Mouse (Mus musculus): ENCODE results near the gene Psen1.
A peak's percentile ranks its signal among the peaks of the same experiment; 100 is the strongest.

Gene Psen1

GRCm38 (mm10) chr12:83726510-83727308 is 38.8 kb downstream of the Psen1 start:
- DNase-seq (ENCODE audit: low spot score): no peak

DNA sequence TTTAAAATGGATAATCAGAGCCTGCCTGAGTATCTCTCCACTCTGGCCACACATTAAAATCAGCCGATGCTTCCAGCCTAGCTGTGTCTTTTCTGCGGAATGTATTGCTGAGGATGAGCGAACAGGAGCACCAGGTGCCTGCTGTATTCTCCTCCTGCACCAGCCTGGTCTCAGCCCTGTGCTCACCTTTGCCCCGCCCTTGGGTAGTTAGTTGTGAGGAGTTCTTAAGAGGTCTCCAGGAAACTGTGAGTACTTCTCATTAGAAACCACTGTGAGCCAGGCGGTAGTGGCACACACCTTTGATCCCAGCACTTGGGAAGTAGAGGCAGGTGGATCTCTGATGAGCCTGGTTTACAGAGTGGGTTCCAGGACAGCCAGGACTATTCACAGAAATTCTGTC is 44.3 kb downstream of the Psen1 start:
- no peak for DNase-seq (ENCODE audit: low spot score)

- no peak for DNase-seq (ENCODE audit: low spot score)
Observed at GRCm38 (mm10) chr12:83734047-83734446, 46.1 kb downstream of the Psen1 start.

DNA sequence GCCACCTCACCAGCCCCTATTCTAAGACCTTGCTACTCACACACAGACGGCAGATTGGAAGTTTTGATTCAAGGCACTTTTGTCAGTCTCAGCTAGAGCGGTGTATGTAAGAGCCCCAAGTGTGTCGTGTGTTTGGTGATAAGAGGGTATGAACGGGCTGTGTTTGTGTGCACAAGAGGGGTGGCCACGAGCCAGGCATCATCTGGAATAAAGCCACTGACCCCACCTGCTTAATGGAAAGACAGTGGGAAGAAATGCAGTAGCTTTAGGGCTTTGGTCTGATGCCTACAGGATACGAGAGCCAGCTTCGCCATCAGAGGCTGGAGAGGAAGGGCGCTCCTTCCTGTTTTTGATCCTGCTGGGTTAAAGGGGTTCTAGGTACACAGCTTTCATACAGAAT is 48.3 kb downstream of the Psen1 start:
- no peak for DNase-seq (ENCODE audit: low spot score)

DNA sequence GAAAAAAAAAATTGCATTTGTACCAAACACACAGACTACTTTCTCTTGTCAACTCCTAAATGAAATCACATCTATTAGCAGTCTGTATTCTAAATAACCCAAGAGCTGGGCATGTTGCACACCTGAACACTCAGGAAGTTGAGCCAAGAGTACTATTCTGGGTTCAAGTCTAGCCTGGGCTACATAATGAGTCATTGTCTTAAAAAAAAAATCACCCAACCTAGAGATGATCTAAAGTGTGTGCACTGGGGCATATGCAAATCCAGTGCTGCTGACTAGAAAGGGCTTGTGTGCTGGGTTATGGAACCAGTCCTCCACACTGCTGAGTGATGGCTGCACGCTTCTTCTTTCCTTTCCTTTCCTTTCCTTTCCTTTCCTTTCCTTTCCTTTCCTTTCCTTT is 50.7 kb downstream of the Psen1 start:
- DNase-seq (ENCODE audit: low spot score): no peak

GRCm38 (mm10) chr12:83741722-83742121 is 53.8 kb downstream of the Psen1 start:
- no peak for DNase-seq (ENCODE audit: low spot score)

DNA sequence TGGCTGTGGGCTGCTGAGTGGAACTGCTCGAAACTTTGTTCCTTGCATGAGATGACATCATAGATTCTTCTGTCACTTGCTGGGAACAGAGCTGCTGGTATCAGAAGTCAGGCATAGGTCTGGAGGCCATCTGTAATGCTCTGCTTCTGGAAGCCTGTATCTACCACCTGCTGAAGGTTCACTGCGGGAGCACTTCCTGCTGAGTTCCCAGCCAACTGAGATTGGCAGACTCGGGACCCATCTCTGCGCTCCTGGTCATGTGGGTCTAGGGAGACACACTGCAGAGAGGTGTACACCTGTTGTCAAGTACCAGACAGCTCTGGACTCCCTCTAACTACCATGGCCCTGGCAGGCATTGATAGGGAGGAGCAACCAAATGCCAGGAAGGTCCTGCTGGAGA is 54.9 kb downstream of the Psen1 start:
- DNase-seq (ENCODE audit: low spot score): no peak

DNA sequence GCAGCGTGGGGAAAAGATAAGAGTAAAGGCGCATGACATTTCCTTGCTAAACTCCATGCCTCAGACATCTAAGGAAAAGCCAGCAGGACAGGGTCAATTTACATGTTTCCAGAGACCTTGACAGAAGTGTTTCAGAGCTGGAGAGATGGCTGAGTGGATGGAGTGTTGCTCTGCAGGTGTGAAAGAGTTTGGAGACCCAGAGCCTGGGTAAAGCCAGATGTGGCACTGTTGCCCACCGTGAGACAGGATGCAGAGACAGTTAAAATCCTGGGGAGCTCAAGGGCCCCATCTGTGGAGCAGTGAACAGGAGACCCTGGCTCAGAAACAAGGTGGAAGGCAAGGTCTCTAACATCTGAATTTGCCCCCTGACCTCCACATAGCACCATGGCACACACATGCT is 55.8 kb downstream of the Psen1 start:
- DNase-seq (ENCODE audit: low spot score): no peak

DNA sequence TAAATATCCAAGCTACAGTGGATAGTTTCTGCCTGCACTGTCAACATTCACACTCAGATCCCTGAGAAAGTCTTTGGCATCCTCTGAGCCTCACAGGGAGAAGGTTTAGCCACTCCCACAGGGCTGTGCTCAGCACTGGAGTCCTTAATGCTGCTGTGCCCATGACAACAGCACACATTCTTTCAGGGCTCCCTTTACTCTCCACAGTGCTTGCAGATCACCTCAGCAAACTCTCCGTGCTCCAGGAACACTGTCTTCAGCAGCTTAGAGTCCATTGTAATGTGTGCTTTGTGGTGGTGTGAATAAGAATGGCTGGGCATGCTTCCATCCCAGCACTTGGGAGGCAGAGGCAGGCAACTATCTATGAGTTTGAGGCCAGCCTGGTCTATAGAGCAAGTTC is 61.2 kb downstream of the Psen1 start:
- DNase-seq (ENCODE audit: low spot score): no peak

DNA sequence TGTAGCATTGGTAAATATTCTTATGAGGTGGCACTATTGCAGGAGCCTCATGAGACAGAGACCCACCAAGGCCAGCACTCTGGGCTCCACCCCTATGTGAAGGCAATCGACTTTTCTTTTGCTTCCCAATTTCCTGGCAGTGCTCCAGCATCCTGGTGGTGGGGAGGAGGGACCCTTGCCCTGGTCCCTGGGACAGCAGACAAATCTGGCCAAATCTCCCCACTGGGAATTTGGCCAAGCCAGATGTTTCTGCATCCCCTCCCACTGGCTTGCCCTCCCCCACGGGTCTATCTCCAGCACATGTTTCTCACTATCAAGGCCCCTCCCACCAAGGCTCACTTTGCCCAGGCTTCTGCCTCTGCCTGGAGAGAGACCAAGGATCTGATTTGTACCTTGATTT is 64.5 kb downstream of the Psen1 start:
- no peak for DNase-seq (ENCODE audit: low spot score)

DNA sequence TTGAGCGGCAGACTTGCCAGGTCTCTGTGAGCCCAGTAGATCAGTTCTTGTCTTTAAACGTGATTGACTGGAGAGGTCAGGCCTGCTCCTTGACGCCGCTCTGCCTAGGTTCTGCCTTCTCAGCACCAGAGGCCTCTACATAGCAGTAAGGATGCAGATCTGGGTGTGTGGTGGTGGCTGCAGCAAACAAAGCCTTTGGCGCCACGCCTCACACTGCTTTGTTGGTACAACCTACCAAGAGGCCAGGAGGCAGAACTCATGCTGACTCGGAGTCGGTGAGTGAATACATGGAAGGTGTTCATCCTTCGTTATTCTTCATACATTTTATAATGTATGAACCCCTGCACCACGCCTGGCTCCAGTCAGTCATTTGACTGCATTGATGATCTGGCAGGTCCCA is 70.8 kb downstream of the Psen1 start:
- no peak for DNase-seq (ENCODE audit: low spot score)

- no peak for DNase-seq (ENCODE audit: low spot score)
Observed at GRCm38 (mm10) chr12:83760201-83760600, 72.2 kb downstream of the Psen1 start.

GRCm38 (mm10) chr12:83762706-83763105 is 74.8 kb downstream of the Psen1 start:
- no peak for DNase-seq (ENCODE audit: low spot score)

DNA sequence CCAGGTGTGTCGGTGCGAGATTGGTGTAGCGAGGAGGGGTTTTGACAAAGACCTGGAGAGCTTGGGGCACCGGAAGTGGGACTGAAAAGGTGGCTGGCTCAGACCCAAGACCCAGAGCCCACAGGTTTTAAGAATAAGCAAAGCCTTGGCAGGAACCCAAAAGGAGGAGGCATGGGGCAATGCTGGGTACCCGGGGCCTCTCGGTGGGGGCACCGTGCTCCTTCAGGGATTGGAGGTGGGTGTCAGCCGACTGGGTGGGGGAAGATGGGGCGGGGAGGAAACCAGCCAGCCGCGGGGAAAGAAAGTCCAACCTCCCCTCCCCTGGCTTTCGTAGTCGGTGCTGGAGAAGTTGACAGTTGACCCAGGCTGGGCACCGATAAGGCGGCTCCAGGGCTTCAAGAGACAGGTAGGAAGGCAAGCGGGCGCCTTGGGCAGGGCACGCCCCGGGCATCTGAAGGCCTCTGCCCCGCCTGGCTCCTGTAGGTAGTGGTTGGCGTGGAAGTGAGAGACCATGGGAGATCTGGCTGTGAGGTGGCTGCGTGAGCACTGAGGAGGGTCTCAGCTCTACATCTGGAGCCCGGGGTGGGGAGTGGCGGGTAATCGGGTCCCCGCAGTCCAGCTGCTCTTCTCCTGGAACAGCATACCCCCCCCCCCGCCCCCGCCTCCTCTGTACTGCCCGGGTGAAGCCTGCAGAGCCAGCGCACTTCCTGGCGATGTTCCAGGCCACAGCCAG is 75.5 kb downstream of the Psen1 start, which contains the start of gene Papln:
Gene Papln (plus strand): TSS at position 324 of the 733 bp plus-strand sequence.
- DNase-seq (ENCODE audit: low spot score): no peak

- no peak for DNase-seq (ENCODE audit: low spot score)
Observed at GRCm38 (mm10) chr12:83764044-83764365, 76.1 kb downstream of the Psen1 start.

GRCm38 (mm10) chr12:83764519-83764918 is 76.6 kb downstream of the Psen1 start:
- DNase-seq (ENCODE audit: low spot score): no peak

GRCm38 (mm10) chr12:83765965-83766603 is 78.1 kb downstream of the Psen1 start:
- DNase-seq (ENCODE audit: low spot score): no peak

DNA sequence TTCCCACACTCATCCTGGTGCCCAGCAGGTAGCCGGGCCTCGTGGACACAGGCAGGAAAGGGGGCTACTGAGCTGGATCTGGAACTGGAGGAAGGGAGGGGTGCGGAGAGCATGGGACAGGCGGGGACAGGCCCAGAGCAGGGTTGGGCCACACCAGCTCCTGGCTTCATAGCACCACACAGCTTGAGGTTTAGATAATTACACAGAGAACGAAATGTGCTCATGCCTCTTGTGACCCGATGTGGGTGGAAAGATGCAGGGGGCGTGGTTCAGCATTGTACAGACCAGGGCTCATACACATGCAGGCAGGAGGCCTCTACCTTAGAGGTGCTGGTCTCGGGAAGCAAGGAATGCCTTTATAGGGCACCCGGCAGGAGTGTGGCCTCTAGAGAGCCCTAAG is 79.9 kb downstream of the Psen1 start:
- DNase-seq (ENCODE audit: low spot score): no peak

DNA sequence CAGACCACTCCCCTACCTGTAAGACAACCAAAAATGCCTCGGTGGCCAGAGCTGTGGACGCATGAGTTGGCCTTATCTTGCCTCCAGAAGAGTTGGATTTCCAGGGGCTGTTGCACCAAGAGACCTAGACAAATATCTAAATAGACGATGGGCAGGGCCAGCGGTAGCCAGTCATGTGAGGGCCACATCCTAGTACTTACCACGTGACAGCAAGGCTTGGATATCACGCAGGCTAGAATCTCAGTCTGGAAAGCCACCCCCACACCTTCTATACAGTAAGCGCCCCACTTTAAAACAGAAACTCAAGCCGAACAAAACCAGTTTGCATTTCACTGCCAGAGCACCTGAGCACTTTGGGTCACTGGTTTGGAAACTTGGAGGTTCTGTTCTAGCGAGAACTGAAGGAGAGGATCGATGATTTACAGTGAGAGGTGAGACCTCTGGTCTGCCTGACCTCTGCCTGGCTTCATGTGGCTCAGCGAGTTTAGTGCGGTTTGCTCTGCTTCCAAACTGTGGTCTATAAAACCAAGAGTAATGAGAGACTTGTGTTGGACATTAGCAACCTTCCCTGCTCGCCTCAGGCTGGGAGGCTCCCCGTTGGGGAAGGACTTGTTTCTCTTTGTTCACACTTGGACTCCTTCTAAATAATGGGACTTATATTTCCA is 80.4 kb downstream of the Psen1 start:
- DNase-seq (ENCODE audit: low spot score): no peak

DNA sequence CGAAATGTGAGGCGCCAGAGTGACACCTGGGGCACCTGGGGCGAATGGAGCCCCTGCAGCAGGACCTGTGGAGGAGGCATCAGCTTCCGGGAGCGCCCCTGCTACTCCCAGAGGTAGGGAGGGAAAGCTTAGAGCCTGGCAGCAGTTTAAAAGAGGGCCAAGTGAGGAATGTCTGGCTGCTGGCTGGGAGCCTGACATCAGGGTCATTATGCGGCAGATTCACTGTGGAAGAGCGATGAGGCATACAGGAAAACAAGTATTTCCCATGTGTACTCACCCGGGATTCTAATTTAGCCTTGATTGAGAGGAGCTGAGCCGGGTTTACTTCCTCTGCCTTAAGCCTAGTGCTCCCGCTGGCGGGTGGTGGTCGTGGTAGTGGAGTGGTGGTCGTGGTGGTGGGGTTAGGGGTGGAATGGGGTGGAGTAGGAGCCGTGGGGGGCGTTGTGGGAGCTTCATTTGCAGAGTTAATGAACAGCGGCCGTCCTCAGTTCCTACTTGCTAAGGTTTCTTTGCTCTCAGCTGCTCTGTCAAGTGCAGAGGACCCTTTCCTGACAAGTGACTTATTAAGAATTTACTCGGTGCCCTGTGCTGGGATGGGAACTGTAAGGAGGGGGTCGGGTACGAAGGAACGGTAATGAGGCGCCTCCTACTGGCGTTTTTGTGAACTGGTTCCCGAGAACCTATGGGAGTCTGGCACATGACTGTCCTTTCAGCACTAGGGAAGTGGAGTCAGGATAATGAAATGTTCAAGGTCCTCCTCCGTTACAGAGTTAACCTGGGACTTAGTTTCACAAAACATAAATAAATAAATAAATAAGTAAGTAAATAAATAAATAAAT is 82.7 kb downstream of the Psen1 start:
- peak; percentile 52 for DNase-seq (ENCODE audit: low spot score)

DNA sequence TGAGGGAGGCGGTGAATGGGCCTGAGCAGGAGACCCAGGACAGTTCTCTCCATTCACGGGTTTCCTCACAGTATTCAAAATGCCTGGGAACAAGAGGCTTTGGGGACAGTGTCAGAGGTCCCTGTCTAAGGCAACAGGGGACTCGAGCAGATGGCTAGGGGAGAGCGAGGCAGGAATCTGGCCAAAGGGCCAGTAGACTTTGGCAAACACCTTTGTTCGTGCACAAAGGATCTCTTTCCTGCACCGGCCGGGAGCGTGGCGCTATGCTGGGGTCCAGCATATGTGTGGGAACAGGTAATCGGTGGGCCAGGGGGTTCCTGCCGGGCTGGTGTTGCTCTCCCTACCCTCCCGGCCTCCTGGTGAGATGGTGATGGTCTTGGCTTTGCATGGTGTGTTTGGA is 87.7 kb downstream of the Psen1 start:
- no peak for DNase-seq (ENCODE audit: low spot score)

DNA sequence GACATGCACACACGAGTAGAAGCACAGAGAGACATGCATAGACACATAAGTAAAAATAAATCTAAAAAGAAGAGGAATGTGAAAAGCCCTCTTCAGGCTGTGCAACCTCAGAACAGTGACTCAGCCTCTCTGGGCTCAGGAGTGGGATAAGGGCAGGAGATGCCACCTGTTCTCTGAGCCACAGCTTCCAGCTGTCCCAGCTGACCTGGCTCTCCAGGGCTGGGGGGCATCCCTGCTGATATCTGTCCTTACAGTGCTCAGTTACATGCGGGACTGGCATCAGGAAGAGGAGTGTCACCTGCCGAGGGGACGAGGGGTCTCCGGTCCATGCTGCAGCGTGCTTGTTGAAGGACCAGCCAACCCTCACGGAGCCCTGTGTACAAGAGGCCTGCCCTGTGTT is 88.8 kb downstream of the Psen1 start:
- no peak for DNase-seq (ENCODE audit: low spot score)

All from c-Kit-positive CD71-positive TER-119-positive erythroid progenitor cells, embryonic 14.5 days (primary cell).